22 mouse cellular contexts compared by ENCODE assay signal in the genomic region with DNA sequence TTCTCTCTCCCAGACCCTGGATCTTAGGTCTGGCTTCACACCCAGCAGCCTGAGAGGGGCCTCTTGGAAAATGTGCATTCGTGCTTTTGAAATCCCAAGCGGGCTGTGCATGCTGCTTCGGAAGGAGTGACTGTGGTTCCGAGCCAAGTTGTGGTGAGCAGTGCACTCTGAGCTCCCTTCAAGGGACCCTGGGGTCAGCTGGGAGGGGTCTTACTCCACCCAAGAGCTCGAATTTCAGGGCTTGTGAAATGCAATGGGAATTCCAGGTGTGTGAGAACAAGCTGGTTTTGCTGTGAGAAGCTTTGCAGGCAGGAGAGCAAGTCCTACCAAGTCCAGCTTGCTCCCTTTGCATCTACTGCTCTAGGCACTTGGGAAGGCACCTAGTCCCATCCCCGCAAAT. TPM values are rescaled to one million over a fixed set of nuclear protein-coding genes. Genes with fewer than 3 reads are reported as not detected.
A peak's percentile ranks its signal among the peaks of the same experiment; 100 is the strongest.
DNase-seq lines count a peak whose midpoint lies in the region; ATAC-seq and TF ChIP-seq lines count a peak whose summit lies in the region.
"Had no signal": no experiment of that assay in that cellular context is flagged by ENCODE, and none has a peak within 500 bp of the region (broad histone marks: within the 10 kb centered on the region; RNA-seq: fewer than 3 reads in every experiment).

No protein-coding gene starts in this region.

- no peak overlapping the region for H3K9ac ChIP-seq in embryonic facial prominence, embryonic 12.5 days
- H3K9ac ChIP-seq in limb, embryonic 11.5 days (ENCODE audit: low read length): no peak overlapping the region
- no peak overlapping the region for H3K9ac ChIP-seq in limb, embryonic 14.5 days (ENCODE audit: low read depth, low read length, severe bottlenecking)
- H3K9ac ChIP-seq: forebrain, embryonic 13.5 days; heart, embryonic 12.5 days; heart, embryonic 15.5 days; hindbrain, embryonic 13.5 days had no signal

- no peak overlapping the region for H3K4me2 ChIP-seq in embryonic facial prominence, embryonic 12.5 days (replicated peaks)
- no peak overlapping the region for H3K4me2 ChIP-seq in limb, embryonic 11.5 days (ENCODE audit: low read depth, severe bottlenecking)
- H3K4me2 ChIP-seq in limb, embryonic 14.5 days (replicated peaks; ENCODE audit: low read depth, low read length, severe bottlenecking): no peak overlapping the region
- H3K4me2 ChIP-seq: forebrain, embryonic 13.5 days; heart, embryonic 12.5 days; heart, embryonic 15.5 days; hindbrain, embryonic 13.5 days had no signal

- intact Hi-C loops in gastrocnemius, adult 2 months (cut with DNase I): loop anchor here (5.0 kb wide), 1 partner anchor 42 kb away; no protein-coding TSS in a partner anchor

- H3K4me3 ChIP-seq in embryonic facial prominence, embryonic 12.5 days: no peak overlapping the region
- H3K4me3 ChIP-seq in embryonic facial prominence, embryonic 10.5 days: no peak overlapping the region
- H3K4me3 ChIP-seq in limb, embryonic 11.5 days (ENCODE audit: low read depth, low read length): no peak overlapping the region
- no peak overlapping the region for H3K4me3 ChIP-seq in limb, embryonic 14.5 days (replicated peaks; ENCODE audit: low read length)
- H3K4me3 ChIP-seq in gastrocnemius, adult 2 months: no peak overlapping the region
- H3K4me3 ChIP-seq: erythroblast, embryonic 14.5 days; forebrain, embryonic 13.5 days; heart, embryonic 12.5 days; heart, embryonic 15.5 days; hindbrain, embryonic 10.5 days; hindbrain, embryonic 13.5 days had no signal

- no peaks in the 10 kb centered on the region for H3K27me3 ChIP-seq in embryonic facial prominence, embryonic 12.5 days
- H3K27me3 ChIP-seq in embryonic facial prominence, embryonic 10.5 days (replicated peaks; ENCODE audit: low read depth, poor library complexity, severe bottlenecking): no peaks in the 10 kb centered on the region
- no peaks in the 10 kb centered on the region for H3K27me3 ChIP-seq in limb, embryonic 11.5 days (ENCODE audit: control insufficient read depth, insufficient read depth, low read length)
- no peaks in the 10 kb centered on the region for H3K27me3 ChIP-seq in limb, embryonic 14.5 days (ENCODE audit: control insufficient read depth, insufficient read depth, low read length)
- H3K27me3 ChIP-seq: forebrain, embryonic 13.5 days; heart, embryonic 12.5 days; hindbrain, embryonic 13.5 days had no signal

- 0 out of 2 replicates have a peak, but pooled peaks have one; percentile 28 for ATAC-seq in embryonic facial prominence, embryonic 12.5 days (ENCODE audit: insufficient number of reproducible peaks, insufficient read depth, low FRiP score, low TSS enrichment)
- ATAC-seq in limb, embryonic 11.5 days (ENCODE audit: insufficient number of reproducible peaks, low FRiP score, low TSS enrichment, low read depth): no peak
- ATAC-seq in limb, embryonic 14.5 days (ENCODE audit: low FRiP score, low read depth): peak; percentile 78; the same call in 1 of the 2 replicates
- ATAC-seq: forebrain, embryonic 13.5 days; forebrain, embryonic 16.5 days; hindbrain, embryonic 16.5 days; Patski had no signal

- WGBS in embryonic facial prominence, embryonic 12.5 days: 56% methylated on average over 6 of the region's 6 CpGs
- 62% methylated on average over 6 of the region's 6 CpGs for WGBS in embryonic facial prominence, embryonic 10.5 days
- WGBS in limb, embryonic 11.5 days: 44% methylated on average over 6 of the region's 6 CpGs
- 30% methylated on average over 6 of the region's 6 CpGs for WGBS in limb, embryonic 14.5 days

- H3K27ac ChIP-seq in embryonic facial prominence, embryonic 12.5 days: no peak overlapping the region
- no peak overlapping the region for H3K27ac ChIP-seq in embryonic facial prominence, embryonic 10.5 days (replicated peaks)
- H3K27ac ChIP-seq in limb, embryonic 11.5 days (replicated peaks; ENCODE audit: low read depth, low read length): no peak overlapping the region
- peak overlapping the region; percentile 35; the same call in 1 of the 2 replicates for H3K27ac ChIP-seq in limb, embryonic 14.5 days (replicated peaks; ENCODE audit: low read depth, low read length)
- H3K27ac ChIP-seq in gastrocnemius, adult 2 months: no peak overlapping the region
- H3K27ac ChIP-seq: forebrain, embryonic 13.5 days; heart, embryonic 15.5 days; hindbrain, embryonic 10.5 days; hindbrain, embryonic 13.5 days had no signal

- TF ChIP-seq CTCF in gastrocnemius, adult 2 months (IDR thresholded peaks at IDR 0.05): no peak

- DNase-seq in embryonic facial prominence, embryonic 10.5 days (ENCODE audit: low spot score): no peak
- peak; percentile 45 for DNase-seq in limb, embryonic 11.5 days (ENCODE audit: low spot score)
- peak; percentile 39 for DNase-seq in limb, embryonic 14.5 days (ENCODE audit: low spot score)
- no peak for DNase-seq in urinary bladder, postnatal 25 days (ENCODE audit: low spot score)
- DNase-seq in spleen, postnatal 4 days (ENCODE audit: low spot score in 2 of 2): no peak
- no peak for DNase-seq in gastrocnemius, adult 2 months
- DNase-seq: cerebellum, adult 11-12 months; cerebellum, adult 8-10 months; cerebellum, postnatal 36 days; embryo, embryonic 11 days; gastrocnemius, postnatal 25 days had no signal

- no peak for TF ChIP-seq POLR2A in limb, embryonic 14.5 days (IDR thresholded peaks at IDR 0.05; ENCODE audit: borderline replicate concordance, extremely low read depth, insufficient read depth, insufficient read length)

- no peaks in the 10 kb centered on the region for H3K36me3 ChIP-seq in embryonic facial prominence, embryonic 12.5 days
- H3K36me3 ChIP-seq in embryonic facial prominence, embryonic 10.5 days (replicated peaks): no peaks in the 10 kb centered on the region
- H3K36me3 ChIP-seq in limb, embryonic 11.5 days (ENCODE audit: control insufficient read depth, insufficient read depth, low read length): no peaks in the 10 kb centered on the region
- no peaks in the 10 kb centered on the region for H3K36me3 ChIP-seq in limb, embryonic 14.5 days (ENCODE audit: control insufficient read depth, insufficient read depth, low read length)
- H3K36me3 ChIP-seq: heart, embryonic 15.5 days; hindbrain, embryonic 10.5 days had no signal

- no peaks in the 10 kb centered on the region for H3K4me1 ChIP-seq in embryonic facial prominence, embryonic 12.5 days
- peaks cover 8% of the 10 kb centered on the region for H3K4me1 ChIP-seq in embryonic facial prominence, embryonic 10.5 days
- H3K4me1 ChIP-seq in limb, embryonic 11.5 days (ENCODE audit: control insufficient read depth, insufficient read depth, low read length): peaks cover 6% of the 10 kb centered on the region; the same call in 1 of the 2 replicates
- peaks cover 23% of the 10 kb centered on the region for H3K4me1 ChIP-seq in limb, embryonic 14.5 days (ENCODE audit: control insufficient read depth, insufficient read depth, low read length)
- H3K4me1 ChIP-seq: forebrain, embryonic 13.5 days; hindbrain, embryonic 10.5 days; hindbrain, embryonic 13.5 days had no signal

- no peaks in the 10 kb centered on the region for H3K9me3 ChIP-seq in embryonic facial prominence, embryonic 12.5 days
- H3K9me3 ChIP-seq in embryonic facial prominence, embryonic 10.5 days: no peaks in the 10 kb centered on the region
- H3K9me3 ChIP-seq in limb, embryonic 11.5 days (ENCODE audit: control insufficient read depth, low read length): no peaks in the 10 kb centered on the region
- H3K9me3 ChIP-seq in limb, embryonic 14.5 days (ENCODE audit: control insufficient read depth, low read length): no peaks in the 10 kb centered on the region
- H3K9me3 ChIP-seq: forebrain, embryonic 13.5 days; G1E; heart, embryonic 12.5 days; heart, embryonic 15.5 days; hindbrain, embryonic 10.5 days; hindbrain, embryonic 13.5 days had no signal

RNA-seq across cellular contexts. Expression of a gene that starts 24.3 kb away (rescaled TPM):
- 9.0 and 9.2 TPM in 2 replicates for polyA plus RNA-seq in embryonic facial prominence, embryonic 12.5 days (2016; fragmentation: Nextera tagmentation; extraction: Ambion mirVana)
- polyA plus RNA-seq in embryonic facial prominence, embryonic 10.5 days (2016; fragmentation: Nextera tagmentation; extraction: Ambion mirVana): 6.5 and 7.3 TPM in 2 replicates
- polyA plus RNA-seq in limb, embryonic 11.5 days (2014; fragmentation: Nextera tagmentation; extraction: Ambion mirVana): 6.7 and 7.6 TPM in 2 replicates
- 8.1 and 8.5 TPM in 2 replicates for polyA plus RNA-seq in limb, embryonic 14.5 days (2012; rRNA removed)
- 7.3 and 8.5 TPM in 2 replicates for polyA plus RNA-seq in limb, embryonic 14.5 days (2014; fragmentation: Nextera tagmentation; extraction: Ambion mirVana)
- total RNA-seq in gastrocnemius, adult 2 months (2021): 10 to 100 TPM; 13.9 to 16.6 TPM

Comparison
In these comparisons a context has a peak if more than half of its experiments do, and no peak if none do; other contexts are left out.
1. DNase-seq: peak in limb, embryonic 11.5 days (single experiment) and limb, embryonic 14.5 days (single experiment); none in embryonic facial prominence, embryonic 10.5 days (single experiment), urinary bladder, postnatal 25 days (single experiment), spleen, postnatal 4 days (0 of 2) and gastrocnemius, adult 2 months (single experiment).